Comparison of ENCODE assay signal across 8 mouse cellular contexts in the genomic region with DNA sequence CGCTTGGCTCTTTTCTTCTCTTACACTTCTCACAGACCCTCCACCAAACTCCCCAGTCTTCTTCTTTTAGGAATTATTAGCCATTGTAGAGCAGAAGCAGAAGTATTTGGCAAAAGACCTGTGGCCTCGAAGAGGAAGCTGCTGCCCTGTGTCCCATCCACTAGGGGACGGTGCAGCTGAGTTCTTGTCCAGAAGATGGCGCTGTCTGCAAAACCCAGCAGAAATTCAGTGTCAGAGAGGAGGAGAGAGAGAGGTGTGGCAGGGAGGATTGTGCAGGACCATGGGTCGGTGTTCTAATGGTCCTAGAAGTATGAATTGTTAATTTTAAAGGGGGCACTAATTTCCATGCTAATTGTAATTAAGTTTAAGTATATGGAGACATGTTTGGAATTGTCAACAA. TPM values are rescaled to one million over a fixed set of nuclear protein-coding genes. Genes with fewer than 3 reads are reported as not detected.
DNase-seq lines count a peak whose midpoint lies in the region; TF ChIP-seq lines count a peak whose summit lies in the region.

No protein-coding gene starts in this region.

- TF ChIP-seq CTCF in cortical plate, adult 2 months (IDR thresholded peaks at IDR 0.05; ENCODE audit: extremely low read depth, insufficient read depth, low read length): peak; percentile 99
- TF ChIP-seq CTCF in small intestine, adult 2 months (IDR thresholded peaks at IDR 0.05; ENCODE audit: extremely low read depth, insufficient read length, insufficient replicate concordance, low read depth, low read length): peak; percentile 65; the same call in 1 of the 2 replicates

- no peaks in the 10 kb centered on the region for H3K9me3 ChIP-seq in heart, embryonic 10.5 days

- no peaks in the 10 kb centered on the region for H3K36me3 ChIP-seq in heart, embryonic 10.5 days
- no peaks in the 10 kb centered on the region for H3K36me3 ChIP-seq in small intestine, adult 2 months (ENCODE audit: control insufficient read depth, insufficient read depth, low read length)

- 25% methylated on average over 5 of the region's 5 CpGs for WGBS in heart, embryonic 10.5 days
- WGBS in small intestine, adult 2 months: 24% methylated on average over 5 of the region's 5 CpGs

- no peak overlapping the region for H3K4me3 ChIP-seq in heart, embryonic 10.5 days
- no peak overlapping the region for H3K4me3 ChIP-seq in cortical plate, adult 2 months (ENCODE audit: insufficient read depth, low read length)
- H3K4me3 ChIP-seq in small intestine, adult 2 months (ENCODE audit: low read depth, low read length): no peak overlapping the region

- no peak for TF ChIP-seq POLR2A in cortical plate, adult 2 months (IDR thresholded peaks at IDR 0.05; ENCODE audit: extremely low read depth, insufficient read depth, low read length)
- TF ChIP-seq POLR2A in small intestine, adult 2 months (IDR thresholded peaks at IDR 0.05; ENCODE audit: low read depth, low read length): no peak

- H3K4me1 ChIP-seq in heart, embryonic 10.5 days: no peaks in the 10 kb centered on the region; the same call in 1 of the 2 replicates
- H3K4me1 ChIP-seq in cortical plate, adult 2 months (ENCODE audit: control insufficient read depth, insufficient read depth, low read length): no peaks in the 10 kb centered on the region
- H3K4me1 ChIP-seq in small intestine, adult 2 months (ENCODE audit: control insufficient read depth, insufficient read depth, insufficient read length, low read length): no peaks in the 10 kb centered on the region

- H3K27ac ChIP-seq in heart, embryonic 10.5 days: no peak overlapping the region
- no peak overlapping the region for H3K27ac ChIP-seq in cortical plate, adult 2 months (ENCODE audit: insufficient read depth, low read length)
- H3K27ac ChIP-seq in small intestine, adult 2 months (ENCODE audit: insufficient read depth, low read depth, low read length): no peak overlapping the region

- peak; percentile 13 to 22 for DNase-seq in heart, adult 18-20 months
- DNase-seq in heart, embryonic 10.5 days (ENCODE audit: low spot score): no peak
- peak; percentile 55 for DNase-seq in 3T3-L1 (ENCODE audit: low read depth, low spot score)
- peak; percentile 37 to 53 for DNase-seq in adrenal gland, adult 18-20 months (ENCODE audit: low spot score in 2 of 2)
- DNase-seq in kidney, postnatal 14 days: peak; percentile 45
- DNase-seq in lung, adult 18-20 months: peak; percentile 25 to 40

- H3K27me3 ChIP-seq in heart, embryonic 10.5 days (ENCODE audit: insufficient read depth, poor library complexity, severe bottlenecking): no peaks in the 10 kb centered on the region
- no peaks in the 10 kb centered on the region for H3K27me3 ChIP-seq in small intestine, adult 2 months (ENCODE audit: control insufficient read depth, insufficient read depth, low read length)

RNA-seq across cellular contexts. Expression of a gene that starts 55.1 kb away (rescaled TPM):
- 10 to 100 TPM; 39.9 to 43.1 TPM for total RNA-seq in heart, adult 18-20 months (2021)
- 5.1 and 10.5 TPM in 2 replicates for polyA plus RNA-seq in heart, embryonic 10.5 days (2016; fragmentation: Nextera tagmentation; extraction: Ambion mirVana)
- total RNA-seq in adrenal gland, adult 18-20 months (2021): 10 to 100 TPM; 21.7 to 53.4 TPM
- 1.7 TPM in 2 replicates for polyA plus RNA-seq in cortical plate, adult 2 months (2012; rRNA removed)
- 131 and 234 TPM in 2 replicates for polyA plus RNA-seq in small intestine, adult 2 months (2012; rRNA removed)

Comparison
In these comparisons a context has a peak if more than half of its experiments do, and no peak if none do; other contexts are left out.
1. RNA of a gene that starts 55.1 kb away (polyA plus RNA-seq): 131 to 234 TPM in small intestine, adult 2 months; 5.1 to 10.5 TPM in heart, embryonic 10.5 days and 1.7 TPM in cortical plate, adult 2 months; every median in the first group is over 10 times any median in the second.